Mouse (Mus musculus) olfactory bulb, adult 2 months (tissue): ENCODE results near the gene Naa40.

Experiments used
- CTCF ChIP-seq: fragments of 200-500 bp; IDR thresholded peaks from 2 replicates; pipeline ENCODE4 v1.5.1; 2012; ENCODE audit warnings: low read depth, mild to moderate bottlenecking, low read length, moderate library complexity; ENCODE audit not compliant: insufficient read depth
- POLR2A ChIP-seq: fragments of 200-500 bp; IDR thresholded peaks from 2 replicates; pipeline ENCODE4 v1.6.1; 2012; ENCODE audit warnings: mild to moderate bottlenecking, low read depth, low read length, moderate library complexity; ENCODE audit not compliant: insufficient read depth

GRCm38 (mm10) chr19:7223488-7223887 lies 17.5 kb downstream of the Naa40 start:
- TF ChIP-seq CTCF (no peak), POLR2A (no peak)
